Mouse (Mus musculus): ENCODE data around the gene Socs7.

- no peak for TF ChIP-seq CTCF (IDR thresholded peaks at IDR 0.05; ENCODE audit: low read depth, low read length)
- no peak for TF ChIP-seq POLR2A (IDR thresholded peaks at IDR 0.05; ENCODE audit: extremely low read depth, insufficient read depth, low read length)
These were observed 3.2 kb downstream of the Socs7 start for GRCm38 (mm10) chr11:97365556-97365955.

Measured in liver, adult 2 months (tissue).